Mouse (Mus musculus): ENCODE results near the gene Brwd1.
"Not testable (repeated sequence)": the region's sequence is repeated elsewhere in the genome, so short reads cannot be mapped to it uniquely, and the experiment has no call there.

The Brwd1 gene

DNA sequence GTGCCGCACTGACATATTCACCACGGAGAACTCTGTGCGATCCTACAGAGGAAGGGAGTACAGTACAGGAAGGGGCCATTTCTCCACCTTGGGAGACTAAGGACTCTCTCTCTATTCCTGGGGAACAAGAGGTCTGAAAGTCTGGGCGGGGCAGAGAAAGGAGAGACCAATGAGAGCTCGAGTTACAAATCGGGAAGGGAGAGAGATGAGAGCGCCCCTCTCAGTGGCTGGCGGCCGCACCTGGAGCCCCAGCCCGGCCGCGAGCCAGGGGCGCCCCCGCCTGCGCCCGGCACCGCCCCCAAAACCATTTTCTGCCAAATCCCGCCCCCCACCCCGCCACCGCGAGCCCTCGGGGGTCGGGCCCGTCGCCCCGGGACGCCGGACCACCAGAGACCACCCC is 995 bp downstream of the Brwd1 start:
- DNase-seq (ENCODE audit: low spot score) = peak; percentile 91

GRCm38 (mm10) chr16:96080524-96080923 is 1.8 kb downstream of the Brwd1 start:
- no peak for DNase-seq (ENCODE audit: low spot score)

GRCm38 (mm10) chr16:96068364-96068763 is 14.0 kb downstream of the Brwd1 start:
- no peak for DNase-seq (ENCODE audit: low spot score)

DNA sequence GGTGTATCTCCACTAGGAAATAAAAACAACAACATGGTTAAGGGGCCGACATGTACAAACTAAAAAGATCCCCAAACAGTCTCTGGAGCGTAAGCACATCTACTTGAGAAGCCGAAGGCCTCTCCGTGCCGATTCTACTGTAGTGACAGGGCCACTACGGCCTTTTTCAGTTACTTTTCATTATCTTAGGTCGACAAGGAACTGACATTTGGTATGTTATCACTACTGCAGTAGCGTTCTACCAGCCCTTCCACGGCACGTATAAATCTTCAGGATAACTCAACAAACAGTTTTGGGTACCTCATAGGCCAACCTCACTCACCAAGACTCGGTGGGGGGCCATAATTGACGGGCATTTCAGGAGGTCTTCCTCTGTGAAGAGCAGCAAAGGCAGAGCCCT is 16.2 kb downstream of the Brwd1 start:
- no peak for DNase-seq (ENCODE audit: low spot score)

DNA sequence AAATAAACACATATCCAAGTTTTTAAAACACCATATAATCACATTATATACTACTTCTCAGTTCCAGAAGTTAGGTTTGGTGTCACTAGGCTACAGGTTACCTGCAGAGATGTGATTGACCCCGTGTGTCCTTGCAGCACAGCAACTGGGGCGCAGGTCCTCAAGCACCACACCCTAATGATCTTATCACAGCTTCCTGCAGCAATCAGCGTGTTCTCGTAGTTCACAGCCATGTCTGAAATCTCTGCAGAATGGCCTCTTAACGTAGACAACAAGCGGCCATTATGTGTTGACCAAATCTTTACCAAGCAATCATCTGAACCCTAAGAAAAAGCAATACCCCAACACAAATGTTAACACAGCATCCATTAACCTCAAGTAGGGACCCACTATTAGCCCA is 17.7 kb downstream of the Brwd1 start:
- DNase-seq (ENCODE audit: low spot score) = no peak

DNA sequence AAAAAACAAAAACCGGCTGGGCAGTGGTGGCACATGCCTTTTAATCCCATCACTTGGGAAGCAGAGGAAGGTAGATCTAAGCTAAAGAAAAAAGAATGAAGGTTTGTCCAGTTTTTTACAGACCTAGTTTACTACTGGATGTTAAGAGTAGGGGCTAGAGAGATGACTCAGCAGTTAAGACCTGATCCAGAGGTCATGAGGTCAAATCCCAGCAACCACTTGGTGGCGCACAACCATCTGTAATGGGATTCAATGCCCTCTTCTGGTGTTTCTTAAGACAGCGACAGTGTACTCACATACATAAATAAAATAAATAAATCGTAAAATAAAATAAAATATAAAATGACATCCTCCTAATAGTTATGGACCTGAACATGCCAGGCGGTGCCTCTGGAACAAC is 38.2 kb downstream of the Brwd1 start:
- DNase-seq (ENCODE audit: low spot score) = peak; percentile 13

- DNase-seq (ENCODE audit: low spot score) = no peak
These were observed 41.6 kb downstream of the Brwd1 start for GRCm38 (mm10) chr16:96040691-96041090.

DNA sequence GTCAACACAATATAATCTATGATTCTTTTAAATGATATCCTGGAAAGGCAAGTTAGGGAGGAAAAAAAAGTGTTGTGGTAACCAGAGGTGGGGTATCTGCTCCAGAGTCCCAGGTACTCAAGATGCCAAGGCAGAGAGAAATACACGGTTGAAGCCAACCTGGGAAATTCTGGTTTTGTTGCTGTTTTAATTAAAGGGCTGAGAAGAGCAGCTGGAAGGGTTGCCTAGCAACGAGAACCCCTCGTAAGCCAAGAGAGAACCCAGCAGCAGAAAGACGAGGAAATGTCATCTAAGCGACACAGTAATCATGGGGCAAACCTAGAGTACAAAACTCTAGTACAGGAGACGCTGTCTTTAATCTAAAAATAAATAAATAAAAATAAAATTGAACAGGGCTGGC is 42.8 kb downstream of the Brwd1 start:
- no peak for DNase-seq (ENCODE audit: low spot score)

- no peak for DNase-seq (ENCODE audit: low spot score)
These were observed 47.9 kb downstream of the Brwd1 start for GRCm38 (mm10) chr16:96034473-96034872.

DNA sequence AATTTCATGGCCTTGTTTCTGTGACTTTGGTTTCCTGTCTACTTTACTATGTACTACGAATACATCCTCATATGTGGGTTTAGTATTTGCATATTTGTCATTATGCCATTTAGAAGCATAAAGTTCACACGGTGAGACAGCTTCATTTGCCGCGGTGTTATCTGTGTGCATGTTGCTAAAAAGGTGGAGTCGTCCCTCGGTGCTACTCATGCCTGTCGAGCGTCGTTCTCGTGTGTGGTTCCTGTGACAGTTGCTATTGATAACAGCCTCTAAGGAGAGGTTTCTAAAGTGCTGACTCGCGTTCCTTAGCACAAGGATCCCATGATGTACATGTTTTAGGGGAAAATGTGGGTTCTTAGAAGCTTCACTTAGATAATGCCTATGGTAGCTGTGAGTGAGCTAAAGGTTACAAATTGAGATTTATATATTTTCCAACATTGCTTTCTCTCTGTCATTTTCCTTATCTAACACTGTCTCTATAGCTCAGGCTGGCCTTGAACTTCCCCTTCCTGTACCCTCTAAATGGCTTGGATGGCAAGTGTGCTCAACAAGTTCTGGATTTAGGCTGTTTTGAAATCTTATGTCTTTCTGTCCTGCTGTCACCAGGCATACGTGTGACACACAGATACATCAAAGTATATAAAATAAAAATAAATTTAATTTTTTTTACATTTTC is 49.8 kb downstream of the Brwd1 start:
- no peak for DNase-seq (ENCODE audit: low spot score)

- DNase-seq (ENCODE audit: low spot score) = no peak
These were observed 51.7 kb downstream of the Brwd1 start for GRCm38 (mm10) chr16:96030476-96031102.

DNA sequence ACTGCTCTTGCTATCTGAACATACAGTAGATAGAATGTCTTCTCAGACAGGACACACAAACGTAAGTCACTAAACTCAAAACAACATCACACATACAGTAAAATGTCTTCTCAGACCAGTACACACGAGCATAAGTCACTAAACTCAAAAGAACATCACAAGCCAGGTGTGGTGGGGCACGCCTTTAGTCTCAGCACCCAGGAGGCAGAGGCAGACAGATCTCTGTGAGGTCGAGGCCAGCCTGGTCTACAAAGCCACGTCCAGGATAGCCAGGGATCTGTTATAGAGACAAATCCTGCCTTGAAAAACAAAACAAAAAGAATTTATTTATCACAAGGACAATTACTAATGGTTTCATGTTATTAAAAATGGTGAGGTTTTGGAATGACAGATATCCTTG is 56.1 kb downstream of the Brwd1 start:
- no peak for DNase-seq (ENCODE audit: low spot score)

GRCm38 (mm10) chr16:96025244-96025643 is 57.1 kb downstream of the Brwd1 start:
- no peak for DNase-seq (ENCODE audit: low spot score)

DNA sequence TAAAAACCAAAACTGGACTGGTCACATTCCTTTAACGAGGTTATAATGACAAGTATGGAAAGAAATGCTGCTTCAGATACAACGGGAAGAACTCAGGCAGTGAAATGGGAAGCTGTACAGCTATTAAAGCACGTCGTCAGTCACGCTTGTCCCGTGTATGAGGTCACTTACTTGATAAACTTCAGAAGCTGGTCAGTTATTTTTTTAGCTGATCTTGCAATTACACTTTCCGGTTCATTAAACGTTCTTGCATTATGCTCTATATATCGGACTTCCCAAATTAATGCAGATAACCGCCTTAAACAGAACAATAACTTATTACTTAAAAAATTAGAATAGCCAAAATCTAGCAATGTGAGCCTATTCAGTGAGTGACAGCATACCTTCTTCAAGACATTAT is 61.3 kb downstream of the Brwd1 start:
- DNase-seq (ENCODE audit: low spot score) = no peak

GRCm38 (mm10) chr16:96009124-96009523 is 73.2 kb downstream of the Brwd1 start:
- not testable (repeated sequence) for DNase-seq (ENCODE audit: low spot score)

DNA sequence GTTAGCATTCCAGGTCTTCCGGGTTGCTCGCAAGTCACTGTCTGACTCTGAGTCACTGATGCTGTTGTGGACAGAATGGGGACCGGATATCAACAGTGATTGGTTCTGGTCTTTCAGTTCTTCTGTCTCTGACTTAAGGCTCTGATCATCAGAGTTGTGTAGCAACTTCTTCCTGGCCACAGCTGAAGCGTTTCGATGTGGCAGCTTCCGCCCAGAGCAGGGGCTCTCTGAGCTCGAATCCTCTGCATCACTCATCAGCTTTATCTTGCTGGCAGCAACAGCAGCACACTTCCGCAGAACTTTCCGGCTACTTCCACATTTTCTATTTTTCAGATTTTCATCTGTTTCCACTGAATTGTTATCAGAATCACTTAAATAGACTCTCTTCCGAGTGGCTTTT is 78.0 kb downstream of the Brwd1 start:
- DNase-seq (ENCODE audit: low spot score) = not testable (repeated sequence)

DNA sequence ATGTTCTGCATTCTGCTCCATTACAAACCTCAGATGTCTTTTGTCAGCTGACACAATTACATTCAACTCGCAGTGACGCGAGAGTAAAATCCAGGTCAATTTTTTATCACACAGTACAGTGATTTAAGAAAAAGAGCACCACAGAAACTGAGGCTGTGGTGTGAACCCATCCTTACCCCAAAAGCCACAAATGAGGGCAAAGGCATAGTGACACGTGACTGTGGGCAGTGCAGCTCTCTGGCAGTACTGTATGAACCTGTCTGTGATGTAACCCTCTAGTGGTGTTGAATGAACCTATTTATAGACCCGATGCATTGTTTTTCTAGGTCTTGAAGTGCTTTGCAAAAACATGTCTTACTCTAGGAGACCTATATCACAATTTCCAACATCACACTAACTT is 83.0 kb downstream of the Brwd1 start:
- DNase-seq (ENCODE audit: low spot score) = no peak

DNA sequence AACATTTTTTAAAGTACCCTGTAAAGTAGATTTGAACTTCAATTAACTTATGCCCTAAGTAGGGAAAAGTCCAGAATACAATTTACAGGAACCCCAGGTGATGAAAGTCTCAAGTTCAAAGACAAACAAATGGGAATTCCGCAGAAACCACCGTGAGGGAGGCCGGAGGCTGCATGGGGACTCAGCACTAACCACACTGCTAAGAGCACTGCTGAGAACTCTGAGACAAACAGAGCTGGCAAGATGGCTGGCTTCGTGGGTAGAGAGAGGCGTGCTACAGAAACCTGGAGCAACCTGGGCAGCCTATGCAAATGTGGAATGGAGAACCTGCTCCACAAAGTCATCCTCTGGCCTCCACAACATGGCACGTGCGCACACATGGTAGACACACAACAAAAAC is 86.2 kb downstream of the Brwd1 start:
- no peak for DNase-seq (ENCODE audit: low spot score)

GRCm38 (mm10) chr16:95994576-95994975 is 87.8 kb downstream of the Brwd1 start:
- not testable (repeated sequence) for DNase-seq (ENCODE audit: low spot score)

- no peak for DNase-seq (ENCODE audit: low spot score)
These were observed 89.7 kb downstream of the Brwd1 start for GRCm38 (mm10) chr16:95992596-95992995.

DNA sequence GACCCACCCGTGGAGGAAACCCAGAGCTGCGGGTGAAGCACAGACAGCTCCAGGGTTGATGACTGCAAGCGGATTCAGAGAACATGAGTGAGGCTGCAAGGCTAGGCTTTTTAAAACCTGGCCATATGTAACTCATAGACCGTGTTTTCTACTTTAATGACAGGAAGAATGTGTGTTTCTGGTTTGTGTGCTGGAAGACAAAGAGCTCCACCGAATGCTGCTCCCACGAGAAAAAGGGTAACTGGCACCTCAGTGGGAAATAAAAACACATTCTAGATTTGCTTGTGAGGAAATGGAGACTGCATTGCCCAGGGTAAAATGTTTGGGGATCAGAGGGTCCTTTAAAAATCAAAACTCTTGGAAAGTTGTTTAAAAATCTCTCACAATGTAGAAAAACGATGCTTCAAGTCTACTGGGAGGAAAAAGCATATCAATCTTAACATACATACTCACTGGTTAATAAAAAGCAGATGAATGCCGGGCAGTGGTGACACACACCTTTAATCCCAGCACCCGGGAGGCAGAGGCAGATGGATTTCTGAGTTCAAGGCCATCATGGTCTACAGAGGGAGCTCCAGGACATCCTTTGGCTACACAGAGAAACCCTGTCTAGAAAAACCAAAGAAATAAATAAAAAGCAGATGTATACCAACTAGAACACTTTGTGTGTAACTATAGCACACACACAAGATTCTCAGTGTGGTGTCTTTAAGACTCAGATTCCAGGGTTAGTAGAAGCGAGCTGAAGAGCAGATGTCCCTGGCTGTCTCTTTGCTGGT is 91.0 kb downstream of the Brwd1 start:
- no peak for DNase-seq (ENCODE audit: low spot score)

DNA sequence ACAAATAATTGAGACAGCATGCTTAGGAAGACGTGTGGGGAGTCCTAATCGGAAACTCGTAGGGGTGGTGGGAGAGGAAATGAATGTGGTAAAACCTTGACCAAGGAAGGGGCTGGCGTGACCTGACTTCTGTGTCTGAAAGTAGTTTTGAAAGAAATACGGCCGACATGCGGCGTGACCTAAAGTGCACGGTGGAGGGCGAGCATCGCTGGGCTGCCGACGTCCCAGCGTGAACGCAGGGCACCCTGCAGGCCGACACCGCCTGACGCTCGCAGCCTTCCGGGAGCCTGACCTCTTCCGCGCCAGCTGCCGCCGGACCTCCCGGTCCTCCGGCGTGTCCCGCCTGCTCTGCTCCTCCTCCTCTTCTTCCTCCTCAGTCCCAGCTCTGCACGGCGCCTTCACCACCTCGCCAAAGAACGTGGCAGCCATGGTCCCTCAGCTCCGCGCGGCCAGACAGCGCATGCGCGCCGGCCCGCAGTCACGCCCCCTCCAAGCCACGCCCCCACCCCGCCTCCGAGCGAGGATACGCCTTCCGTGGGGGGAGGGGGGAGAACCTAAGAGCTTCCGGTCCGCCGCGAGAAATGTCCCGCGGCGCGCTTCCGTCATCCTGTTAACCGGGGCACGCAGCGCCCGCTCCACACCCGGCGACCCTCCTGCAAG is 91.7 kb downstream of the Brwd1 start, which contains the start of gene Psmg1:
Psmg1 (minus strand) TSS at position 499 of the 660 bp plus-strand sequence.
- DNase-seq (ENCODE audit: low spot score) = peak; percentile 100

DNA sequence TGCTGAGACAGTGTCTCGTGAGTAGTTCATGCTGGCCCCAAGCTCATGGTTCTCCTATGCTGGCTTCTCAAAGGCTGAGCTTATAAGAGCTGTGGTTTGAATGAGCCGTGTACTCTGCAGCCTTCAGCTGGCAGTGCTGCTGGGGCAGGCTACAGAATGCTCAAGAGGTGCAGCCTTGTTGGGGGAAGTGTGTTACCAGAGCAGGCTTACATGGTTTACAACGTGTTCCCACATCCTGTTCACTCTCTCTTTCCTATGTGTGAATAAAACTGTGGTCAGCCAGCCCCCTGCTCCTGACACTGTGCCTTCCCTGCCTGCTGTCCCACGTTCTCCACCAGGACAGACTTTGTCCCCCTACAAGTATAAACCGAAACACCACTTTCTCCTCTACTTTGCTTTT is 97.4 kb downstream of the Brwd1 start:
- no peak for DNase-seq (ENCODE audit: low spot score)
